Mouse (Mus musculus): ENCODE measurements around the gene Edar. TPM values are rescaled to one million over a fixed set of nuclear protein-coding genes. Genes with fewer than 3 reads are reported as not detected.

The Edar gene
- polyA plus RNA-seq, 1 experiment from 2014 or later = 0.33 TPM

- H3K4me1 ChIP-seq (replicated peaks) = no peaks in the 10 kb centered on the region
- no peak overlapping the region for H3K4me3 ChIP-seq (replicated peaks)
- WGBS = 30% methylated on average over 5 of the region's 5 CpGs
- no peaks in the 10 kb centered on the region for H3K36me3 ChIP-seq
- no peak overlapping the region for H3K9ac ChIP-seq
- no peak for ATAC-seq
- no peak overlapping the region for H3K4me2 ChIP-seq (replicated peaks)
- H3K27me3 ChIP-seq (replicated peaks) = no peaks in the 10 kb centered on the region
- no peak overlapping the region for H3K27ac ChIP-seq
- no peaks in the 10 kb centered on the region for H3K9me3 ChIP-seq
Observed at GRCm38 (mm10) chr10:58585427-58586223, 89.8 kb downstream of the Edar start.

- Histone ChIP-seq H3K36me3 (no peaks in the 10 kb centered on the region), H3K4me2 (replicated peaks) (no peak overlapping the region), H3K9me3 (no peaks in the 10 kb centered on the region), H3K27ac (no peak overlapping the region), H3K4me1 (replicated peaks) (no peaks in the 10 kb centered on the region), H3K27me3 (replicated peaks) (no peaks in the 10 kb centered on the region), H3K4me3 (replicated peaks) (no peak overlapping the region), H3K9ac (no peak overlapping the region)
- ATAC-seq = no peak
- 69% methylated on average over 6 of the region's 6 CpGs for WGBS
Observed at GRCm38 (mm10) chr10:58560521-58560920, 114.9 kb downstream of the Edar start.

- 25% methylated on average over 3 of the region's 3 CpGs for WGBS
- ATAC-seq = peak; percentile 49; the same call in 1 of the 2 replicates
Observed at GRCm38 (mm10) chr10:58559901-58560300, 115.6 kb downstream of the Edar start.

GRCm38 (mm10) chr10:58559098-58559497 lies 116.4 kb downstream of the Edar start:
- Histone ChIP-seq H3K4me3 (replicated peaks) (no peak overlapping the region), H3K36me3 (no peaks in the 10 kb centered on the region), H3K9me3 (no peaks in the 10 kb centered on the region), H3K9ac (no peak overlapping the region), H3K4me1 (replicated peaks) (no peaks in the 10 kb centered on the region), H3K27me3 (replicated peaks) (no peaks in the 10 kb centered on the region), H3K4me2 (replicated peaks) (no peak overlapping the region), H3K27ac (no peak overlapping the region)
- WGBS = 33% methylated on average over 7 of the region's 7 CpGs
- ATAC-seq = peak; percentile 49; the same call in 1 of the 2 replicates

More at GRCm38 (mm10) chr10:58559901-58560300, 115.6 kb downstream of the Edar start:
- H3K4me2 ChIP-seq (replicated peaks) = no peak overlapping the region
- H3K4me1 ChIP-seq (replicated peaks) = no peaks in the 10 kb centered on the region
- no peak overlapping the region for H3K9ac ChIP-seq
- H3K9me3 ChIP-seq = no peaks in the 10 kb centered on the region
- H3K27ac ChIP-seq = no peak overlapping the region
- H3K36me3 ChIP-seq = no peaks in the 10 kb centered on the region
- no peaks in the 10 kb centered on the region for H3K27me3 ChIP-seq (replicated peaks)
- H3K4me3 ChIP-seq (replicated peaks) = no peak overlapping the region

GRCm38 (mm10) chr10:58554693-58555387 lies 120.6 kb downstream of the Edar start:
- ATAC-seq = no peak
- H3K27ac ChIP-seq = no peak overlapping the region
- WGBS = 88% methylated on average over 8 of the region's 8 CpGs
- H3K4me1 ChIP-seq (replicated peaks) = no peaks in the 10 kb centered on the region
- H3K9ac ChIP-seq = no peak overlapping the region
- H3K4me3 ChIP-seq (replicated peaks) = no peak overlapping the region
- H3K27me3 ChIP-seq (replicated peaks) = no peaks in the 10 kb centered on the region
- H3K4me2 ChIP-seq (replicated peaks) = no peak overlapping the region
- H3K9me3 ChIP-seq = no peaks in the 10 kb centered on the region
- no peaks in the 10 kb centered on the region for H3K36me3 ChIP-seq

Other genes with a start within 250 kb of the Edar start
- gene Ranbp2, start 228.7 kb downstream of the Edar start, polyA plus RNA-seq (2015; fragmentation: Nextera tagmentation; extraction: Ambion mirVana) = 19.9 and 23.1 TPM in 2 replicates
- 6.9 and 7.3 TPM in 2 replicates for gene Ccdc138, start 177.7 kb downstream of the Edar start, polyA plus RNA-seq (2015; fragmentation: Nextera tagmentation; extraction: Ambion mirVana)
- gene Gm17542, start 42.6 kb upstream of the Edar start, polyA plus RNA-seq (2015; fragmentation: Nextera tagmentation; extraction: Ambion mirVana) = not detected in 2 replicates
- gene Sh3rf3, start 137.7 kb upstream of the Edar start, polyA plus RNA-seq (2015; fragmentation: Nextera tagmentation; extraction: Ambion mirVana) = 0.43 and 0.57 TPM in 2 replicates

Measured in intestine, embryonic 15.5 days (tissue).